ENCODE assay signal across 19 mouse cellular contexts in genomic region chr9:71753529-71753928, GRCm38 (mm10). TPM values are rescaled to one million over a fixed set of nuclear protein-coding genes. Genes with fewer than 3 reads are reported as not detected.
DNase-seq lines count a peak whose midpoint lies in the region; ATAC-seq lines count a peak whose summit lies in the region.
"Had no signal": no experiment of that assay in that cellular context is flagged by ENCODE, and none has a peak within 500 bp of the region (broad histone marks: within the 10 kb centered on the region; RNA-seq: fewer than 3 reads in every experiment).

No protein-coding gene starts in this region.

- H3K4me3 ChIP-seq in hindbrain, embryonic 15.5 days: no peak overlapping the region
- H3K4me3 ChIP-seq in hindbrain, embryonic 11.5 days (ENCODE audit: low read depth, low read length): no peak overlapping the region
- no peak overlapping the region for H3K4me3 ChIP-seq in limb, embryonic 10.5 days
- H3K4me3 ChIP-seq in midbrain, embryonic 16.5 days (ENCODE audit: low read depth, low read length): no peak overlapping the region
- H3K4me3 ChIP-seq: midbrain, embryonic 13.5 days; myocyte had no signal

- peak; percentile 32 for DNase-seq in embryo, embryonic 10 days (ENCODE audit: low spot score)
- DNase-seq in embryo, embryonic 9.5 days (ENCODE audit: extremely low spot score): no peak
- DNase-seq in hindbrain, embryonic 11.5 days (ENCODE audit: low spot score): no peak
- DNase-seq in 3T3-L1 (ENCODE audit: low read depth, low spot score): peak; percentile 29
- DNase-seq in limb, embryonic 10.5 days (ENCODE audit: low spot score): peak; percentile 36
- DNase-seq in adrenal gland, adult 2 months: no peak
- DNase-seq: adrenal gland, postnatal 10 days; cerebellum, adult 11 months; cerebellum, postnatal 14 days; lung, adult 2 months; retina, postnatal 1 day; thymus, postnatal 36 days had no signal

- 0 out of 2 replicates have a peak, but pooled peaks cover 3% of the 10 kb centered on the region for H3K4me1 ChIP-seq in hindbrain, embryonic 15.5 days (replicated peaks)
- H3K4me1 ChIP-seq in hindbrain, embryonic 11.5 days (replicated peaks; ENCODE audit: control insufficient read depth, insufficient read depth, low read length): no peaks in the 10 kb centered on the region
- peaks cover 53% of the 10 kb centered on the region for H3K4me1 ChIP-seq in limb, embryonic 10.5 days
- peaks cover 3% of the 10 kb centered on the region; the same call in 1 of the 2 replicates for H3K4me1 ChIP-seq in midbrain, embryonic 16.5 days (ENCODE audit: control insufficient read depth, insufficient read depth, low read length)

- H3K4me2 ChIP-seq in hindbrain, embryonic 15.5 days: no peak overlapping the region
- H3K4me2 ChIP-seq in hindbrain, embryonic 11.5 days (replicated peaks; ENCODE audit: low read depth, low read length): no peak overlapping the region
- no peak overlapping the region for H3K4me2 ChIP-seq in midbrain, embryonic 16.5 days (ENCODE audit: low read length)
- H3K4me2 ChIP-seq: liver, embryonic 11.5 days; midbrain, embryonic 13.5 days had no signal

- H3K36me3 ChIP-seq in hindbrain, embryonic 15.5 days: no peaks in the 10 kb centered on the region
- no peaks in the 10 kb centered on the region for H3K36me3 ChIP-seq in hindbrain, embryonic 11.5 days (ENCODE audit: control insufficient read depth, insufficient read depth, low read length)
- H3K36me3 ChIP-seq in limb, embryonic 10.5 days: no peaks in the 10 kb centered on the region
- no peaks in the 10 kb centered on the region for H3K36me3 ChIP-seq in midbrain, embryonic 16.5 days (ENCODE audit: control insufficient read depth, insufficient read depth, low read length)
- H3K36me3 ChIP-seq: midbrain, embryonic 13.5 days had no signal

- ATAC-seq in hindbrain, embryonic 15.5 days (ENCODE audit: low FRiP score, low read depth): no peak
- no peak for ATAC-seq in hindbrain, embryonic 11.5 days (ENCODE audit: low FRiP score)
- ATAC-seq in midbrain, embryonic 16.5 days: no peak
- ATAC-seq: forebrain, embryonic 14.5 days; inflammation-experienced regulatory T-cells, adult 6 months; midbrain, embryonic 13.5 days had no signal

- 0 out of 2 replicates have a peak overlapping the region, but pooled peaks have one; percentile 4 for H3K27ac ChIP-seq in hindbrain, embryonic 15.5 days (replicated peaks)
- no peak overlapping the region for H3K27ac ChIP-seq in hindbrain, embryonic 11.5 days (ENCODE audit: low read depth, low read length)
- peak overlapping the region; percentile 81 for H3K27ac ChIP-seq in limb, embryonic 10.5 days
- no peak overlapping the region for H3K27ac ChIP-seq in midbrain, embryonic 16.5 days (ENCODE audit: low read length)
- H3K27ac ChIP-seq: midbrain, embryonic 13.5 days had no signal

- WGBS in hindbrain, embryonic 15.5 days: 61% methylated on average over 4 of the region's 4 CpGs
- WGBS in hindbrain, embryonic 11.5 days: 56% methylated on average over 4 of the region's 4 CpGs
- WGBS in limb, embryonic 10.5 days: 35% methylated on average over 4 of the region's 4 CpGs
- 53% methylated on average over 4 of the region's 4 CpGs for WGBS in midbrain, embryonic 16.5 days

- no peaks in the 10 kb centered on the region for H3K9me3 ChIP-seq in hindbrain, embryonic 15.5 days
- no peaks in the 10 kb centered on the region for H3K9me3 ChIP-seq in hindbrain, embryonic 11.5 days (ENCODE audit: control insufficient read depth, low read length)
- H3K9me3 ChIP-seq in limb, embryonic 10.5 days (replicated peaks): no peaks in the 10 kb centered on the region
- no peaks in the 10 kb centered on the region for H3K9me3 ChIP-seq in midbrain, embryonic 16.5 days (replicated peaks; ENCODE audit: control insufficient read depth, low read length, poor library complexity, severe bottlenecking)
- H3K9me3 ChIP-seq: midbrain, embryonic 13.5 days had no signal

- H3K27me3 ChIP-seq in hindbrain, embryonic 15.5 days: 0 out of 2 replicates have a peak, but pooled peaks cover 7% of the 10 kb centered on the region
- H3K27me3 ChIP-seq in hindbrain, embryonic 11.5 days (ENCODE audit: control insufficient read depth, insufficient read depth, low read length): no peaks in the 10 kb centered on the region
- H3K27me3 ChIP-seq in limb, embryonic 10.5 days (ENCODE audit: low read depth, poor library complexity, severe bottlenecking): no peaks in the 10 kb centered on the region
- H3K27me3 ChIP-seq in midbrain, embryonic 16.5 days (ENCODE audit: control insufficient read depth, insufficient read depth, low read depth, low read length): peaks cover 2% of the 10 kb centered on the region

- no peak overlapping the region for H3K9ac ChIP-seq in hindbrain, embryonic 15.5 days
- H3K9ac ChIP-seq in hindbrain, embryonic 11.5 days (ENCODE audit: low read depth, low read length): no peak overlapping the region
- no peak overlapping the region for H3K9ac ChIP-seq in midbrain, embryonic 16.5 days (ENCODE audit: low read depth, low read length)
- H3K9ac ChIP-seq: midbrain, embryonic 13.5 days had no signal

RNA-seq across cellular contexts. Expression of gene Cgnl1, which starts 17.9 kb away (rescaled TPM):
- 6.7 and 7.0 TPM in 2 replicates for polyA plus RNA-seq in hindbrain, embryonic 15.5 days (2015; fragmentation: Nextera tagmentation; extraction: Ambion mirVana)
- 5.0 and 6.3 TPM in 2 replicates for polyA plus RNA-seq in hindbrain, embryonic 11.5 days (2014; fragmentation: Nextera tagmentation; extraction: Ambion mirVana)
- 7.4 and 8.9 TPM in 2 replicates for polyA plus RNA-seq in limb, embryonic 10.5 days (2016; fragmentation: Nextera tagmentation; extraction: Ambion mirVana)
- 4.2 and 4.6 TPM in 2 replicates for polyA plus RNA-seq in midbrain, embryonic 16.5 days (2015; fragmentation: Nextera tagmentation; extraction: Ambion mirVana)
- 10 to 100 TPM; 91.4 to 99.0 TPM for total RNA-seq in adrenal gland, adult 2 months (2021)
- 9.6 and 10.4 TPM in 2 replicates for polyA plus RNA-seq in adrenal gland, adult 2 months (2012; rRNA removed)
- polyA plus RNA-seq: inflammation-experienced regulatory T-cells, adult 6 months had no signal

Comparison
In these comparisons a context has a peak if more than half of its experiments do, and no peak if none do; other contexts are left out.
1. DNase-seq: peak in embryo, embryonic 10 days (single experiment), 3T3-L1 (single experiment) and limb, embryonic 10.5 days (single experiment); none in embryo, embryonic 9.5 days (single experiment), hindbrain, embryonic 11.5 days (single experiment) and adrenal gland, adult 2 months (single experiment).
2. H3K27ac ChIP-seq: peak in hindbrain, embryonic 15.5 days (single experiment) and limb, embryonic 10.5 days (single experiment); none in hindbrain, embryonic 11.5 days (single experiment) and midbrain, embryonic 16.5 days (single experiment).